Comparison of ENCODE assay signal across 8 mouse cellular contexts in the genomic region with DNA sequence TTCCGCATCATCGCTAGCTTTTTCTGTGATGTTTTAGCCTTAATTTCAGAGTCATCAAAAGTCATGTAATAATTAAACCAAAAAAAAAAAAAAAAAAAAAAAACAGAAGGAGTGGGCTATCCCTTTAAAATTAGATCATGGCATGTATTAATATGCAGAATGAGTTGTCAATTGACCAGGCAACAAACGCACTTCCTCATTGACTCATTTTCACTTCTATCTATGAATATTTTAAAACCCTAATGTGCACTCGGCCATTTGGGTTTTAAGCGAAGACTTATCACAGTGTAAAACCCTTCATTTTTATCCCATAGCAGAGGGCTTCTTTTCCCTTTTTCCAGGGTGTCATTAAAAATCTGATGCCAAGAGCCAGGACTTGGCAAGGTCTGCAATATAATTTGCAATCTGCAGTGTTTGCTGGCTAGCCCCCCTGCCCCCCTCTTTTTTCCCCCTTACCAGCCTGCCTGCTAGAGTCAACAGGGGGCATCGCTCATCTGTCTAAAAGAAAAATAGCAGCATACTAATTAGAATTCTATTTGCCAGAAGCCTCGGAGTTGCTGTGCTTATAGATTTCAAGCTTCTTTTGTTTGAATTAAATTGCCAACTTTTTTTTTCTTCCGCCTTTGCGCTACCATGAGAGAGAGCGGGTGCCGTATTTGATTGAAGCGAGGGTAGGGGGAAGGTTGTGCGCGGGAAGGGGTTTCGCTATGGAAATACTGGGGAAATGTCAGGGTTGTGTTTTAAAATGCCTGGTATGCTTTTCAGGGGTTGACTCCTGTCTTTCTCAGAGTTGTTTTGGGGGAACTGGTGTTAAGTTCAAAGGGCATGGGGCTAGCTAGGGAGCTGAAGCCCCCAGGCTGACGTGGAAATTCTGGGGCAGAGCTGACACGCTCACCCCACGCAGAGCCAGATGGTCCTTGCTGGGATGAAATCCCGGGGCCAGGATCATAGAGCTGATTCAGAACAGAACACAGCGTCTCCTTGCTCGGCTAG.
DNase-seq lines count a peak whose midpoint lies in the region; ATAC-seq lines count a peak whose summit lies in the region.

No protein-coding gene starts in this region.

- no peak overlapping the region for H3K27ac ChIP-seq in embryonic facial prominence, embryonic 14.5 days (replicated peaks; ENCODE audit: low read depth, low read length)
- H3K27ac ChIP-seq in intestine, embryonic 15.5 days = no peak overlapping the region

- peak overlapping the region; percentile 68 for H3K4me2 ChIP-seq in embryonic facial prominence, embryonic 14.5 days (ENCODE audit: low read depth, low read length)
- peak overlapping the region; percentile 62 for H3K4me2 ChIP-seq in intestine, embryonic 15.5 days (replicated peaks)

- WGBS in embryonic facial prominence, embryonic 14.5 days = 11% methylated on average over 21 of the region's 21 CpGs
- WGBS in intestine, embryonic 15.5 days = 26% methylated on average over 21 of the region's 21 CpGs

- peaks cover 34% of the 10 kb centered on the region for H3K27me3 ChIP-seq in embryonic facial prominence, embryonic 14.5 days (replicated peaks; ENCODE audit: control insufficient read depth, insufficient read depth, low read length)
- peaks cover 6% of the 10 kb centered on the region; the same call in 1 of the 2 replicates for H3K27me3 ChIP-seq in intestine, embryonic 15.5 days (replicated peaks)

- no peak for ATAC-seq in embryonic facial prominence, embryonic 14.5 days (ENCODE audit: low read depth)
- ATAC-seq in intestine, embryonic 15.5 days = no peak

- peak overlapping the region; percentile 40; the same call in 1 of the 2 replicates for H3K9ac ChIP-seq in embryonic facial prominence, embryonic 14.5 days (ENCODE audit: low read depth, low read length)
- H3K9ac ChIP-seq in intestine, embryonic 15.5 days = no peak overlapping the region

- H3K9me3 ChIP-seq in embryonic facial prominence, embryonic 14.5 days (ENCODE audit: control insufficient read depth, low read length) = no peaks in the 10 kb centered on the region
- H3K9me3 ChIP-seq in intestine, embryonic 15.5 days = no peaks in the 10 kb centered on the region

- peak overlapping the region; percentile 37 for H3K4me3 ChIP-seq in embryonic facial prominence, embryonic 14.5 days (ENCODE audit: low read depth, low read length)
- peak overlapping the region; percentile 25 for H3K4me3 ChIP-seq in intestine, embryonic 15.5 days (replicated peaks)

- DNase-seq in layer of hippocampus, adult 11-12 months (ENCODE audit: low spot score) = peak; percentile 27
- DNase-seq in layer of hippocampus, adult 9-10 months (ENCODE audit: low spot score) = no peak
- peak; percentile 55 for DNase-seq in embryonic facial prominence, embryonic 14.5 days (ENCODE audit: low spot score)
- peak; percentile 1 for DNase-seq in lung, postnatal 14 days
- DNase-seq in testis, postnatal 14 days (ENCODE audit: low spot score) = peak; percentile 8
- no peak for DNase-seq in natural killer cell, adult 2 months (ENCODE audit: low spot score in 2 of 2)
- no peak for DNase-seq in adrenal gland, postnatal 4 days (ENCODE audit: low spot score in 2 of 2)

- peaks cover 6% of the 10 kb centered on the region for H3K4me1 ChIP-seq in embryonic facial prominence, embryonic 14.5 days (ENCODE audit: control insufficient read depth, insufficient read depth, low read length)
- H3K4me1 ChIP-seq in intestine, embryonic 15.5 days (replicated peaks) = no peaks in the 10 kb centered on the region

- no peaks in the 10 kb centered on the region for H3K36me3 ChIP-seq in embryonic facial prominence, embryonic 14.5 days (ENCODE audit: control insufficient read depth, insufficient read depth, low read length)
- H3K36me3 ChIP-seq in intestine, embryonic 15.5 days = no peaks in the 10 kb centered on the region

Comparison
In these comparisons a context has a peak if more than half of its experiments do, and no peak if none do; other contexts are left out.
1. DNase-seq: peak in layer of hippocampus, adult 11-12 months (single experiment), embryonic facial prominence, embryonic 14.5 days (single experiment), lung, postnatal 14 days (single experiment) and testis, postnatal 14 days (single experiment); none in layer of hippocampus, adult 9-10 months (single experiment), natural killer cell, adult 2 months (0 of 2) and adrenal gland, postnatal 4 days (0 of 2).